ENCODE assay signal across 7 mouse cellular contexts in genomic region chr3:138442612-138443464, GRCm38 (mm10). TPM values are rescaled to one million over a fixed set of nuclear protein-coding genes. Genes with fewer than 3 reads are reported as not detected.
DNase-seq lines count a peak whose midpoint lies in the region; ATAC-seq lines count a peak whose summit lies in the region.

Adh5 (plus strand) TSS chr3:138443093.

- peak; percentile 97 for DNase-seq in adrenal gland, postnatal 14 days
- peak; percentile 94 for DNase-seq in embryonic facial prominence, embryonic 11.5 days (ENCODE audit: low spot score)
- peak; percentile 99 for DNase-seq in heart, adult 11 months
- peak; percentile 93 for DNase-seq in kidney, adult 18-20 months
- DNase-seq in limb, embryonic 11.5 days (ENCODE audit: low spot score), result peak; percentile 97
- DNase-seq in midbrain, embryonic 14.5 days, result peak; percentile 96
- peak; percentile 88 to 92 for DNase-seq in spleen, adult 18-20 months

- peak within 1 kb of the TSS; percentile 83 for H3K4me3 ChIP-seq in embryonic facial prominence, embryonic 11.5 days (ENCODE audit: low read depth, low read length)
- H3K4me3 ChIP-seq in limb, embryonic 11.5 days (ENCODE audit: low read depth, low read length), result peak within 1 kb of the TSS; percentile 55
- peak within 1 kb of the TSS; percentile 77 for H3K4me3 ChIP-seq in midbrain, embryonic 14.5 days (replicated peaks; ENCODE audit: low read depth, low read length)

- peak within 1 kb of the TSS; percentile 70 for H3K27ac ChIP-seq in embryonic facial prominence, embryonic 11.5 days (replicated peaks; ENCODE audit: low read depth, low read length)
- peak within 1 kb of the TSS; percentile 38 for H3K27ac ChIP-seq in limb, embryonic 11.5 days (replicated peaks; ENCODE audit: low read depth, low read length)
- H3K27ac ChIP-seq in midbrain, embryonic 14.5 days (replicated peaks; ENCODE audit: low read depth, low read length), result peak within 1 kb of the TSS; percentile 87

- H3K9ac ChIP-seq in embryonic facial prominence, embryonic 11.5 days (replicated peaks; ENCODE audit: low read length), result peak within 1 kb of the TSS; percentile 93
- peak within 1 kb of the TSS; percentile 76 for H3K9ac ChIP-seq in limb, embryonic 11.5 days (ENCODE audit: low read length)
- peak within 1 kb of the TSS; percentile 85 for H3K9ac ChIP-seq in midbrain, embryonic 14.5 days (replicated peaks; ENCODE audit: low read length)

- no peaks in the 10 kb centered on the region for H3K9me3 ChIP-seq in embryonic facial prominence, embryonic 11.5 days (replicated peaks; ENCODE audit: control insufficient read depth, low read length)
- H3K9me3 ChIP-seq in limb, embryonic 11.5 days (ENCODE audit: control insufficient read depth, low read length), result no peaks in the 10 kb centered on the region
- no peaks in the 10 kb centered on the region for H3K9me3 ChIP-seq in midbrain, embryonic 14.5 days (ENCODE audit: control insufficient read depth, low read length)

- peak within 1 kb of the TSS; percentile 78 for H3K4me2 ChIP-seq in embryonic facial prominence, embryonic 11.5 days (ENCODE audit: low read depth, low read length)
- peak within 1 kb of the TSS; percentile 62 for H3K4me2 ChIP-seq in limb, embryonic 11.5 days (ENCODE audit: low read depth, severe bottlenecking)
- peak within 1 kb of the TSS; percentile 86 for H3K4me2 ChIP-seq in midbrain, embryonic 14.5 days (ENCODE audit: low read length)

- WGBS in embryonic facial prominence, embryonic 11.5 days, result under 1% methylated on average over 85 of the region's 86 CpGs
- under 1% methylated on average over 84 of the region's 86 CpGs for WGBS in limb, embryonic 11.5 days
- under 1% methylated on average over 86 of the region's 86 CpGs for WGBS in midbrain, embryonic 14.5 days

- ATAC-seq in embryonic facial prominence, embryonic 11.5 days (replicated peaks; ENCODE audit: insufficient number of reproducible peaks, low FRiP score, low TSS enrichment, low read depth), result peak; percentile 95
- peak; percentile 100 for ATAC-seq in limb, embryonic 11.5 days (ENCODE audit: insufficient number of reproducible peaks, low FRiP score, low TSS enrichment, low read depth)
- peak; percentile 99 for ATAC-seq in midbrain, embryonic 14.5 days (ENCODE audit: low FRiP score, low TSS enrichment)

- H3K36me3 ChIP-seq in embryonic facial prominence, embryonic 11.5 days (replicated peaks; ENCODE audit: control insufficient read depth, insufficient read depth, low read depth, low read length), result no peaks in the 10 kb centered on the region; the same call in 1 of the 2 replicates
- H3K36me3 ChIP-seq in limb, embryonic 11.5 days (ENCODE audit: control insufficient read depth, insufficient read depth, low read length), result no peaks in the 10 kb centered on the region; the same call in 1 of the 2 replicates
- peaks cover 21% of the 10 kb centered on the region for H3K36me3 ChIP-seq in midbrain, embryonic 14.5 days (ENCODE audit: control insufficient read depth, insufficient read depth, low read length)

- H3K4me1 ChIP-seq in embryonic facial prominence, embryonic 11.5 days (ENCODE audit: control insufficient read depth, insufficient read depth, low read length), result no peaks in the 10 kb centered on the region
- H3K4me1 ChIP-seq in limb, embryonic 11.5 days (ENCODE audit: control insufficient read depth, insufficient read depth, low read length), result no peaks in the 10 kb centered on the region
- H3K4me1 ChIP-seq in midbrain, embryonic 14.5 days (ENCODE audit: control insufficient read depth, insufficient read depth, low read length), result peaks cover 10% of the 10 kb centered on the region

- no peaks in the 10 kb centered on the region for H3K27me3 ChIP-seq in embryonic facial prominence, embryonic 11.5 days (ENCODE audit: control insufficient read depth, insufficient read depth, low read length)
- H3K27me3 ChIP-seq in limb, embryonic 11.5 days (ENCODE audit: control insufficient read depth, insufficient read depth, low read length), result no peaks in the 10 kb centered on the region
- no peaks in the 10 kb centered on the region for H3K27me3 ChIP-seq in midbrain, embryonic 14.5 days (ENCODE audit: control insufficient read depth, insufficient read depth, low read length)

RNA-seq across cellular contexts. Expression of gene Adh5, which starts in this region (rescaled TPM):
- 180 and 201 TPM in 2 replicates for total RNA-seq in adrenal gland, postnatal 14 days (2021)
- polyA plus RNA-seq in embryonic facial prominence, embryonic 11.5 days (2014; fragmentation: Nextera tagmentation; extraction: Ambion mirVana), result 285 and 303 TPM in 2 replicates
- 243 and 245 TPM in 2 replicates for polyA plus RNA-seq in limb, embryonic 11.5 days (2014; fragmentation: Nextera tagmentation; extraction: Ambion mirVana)
- 220 and 238 TPM in 2 replicates for polyA plus RNA-seq in midbrain, embryonic 14.5 days (2014; fragmentation: Nextera tagmentation; extraction: Ambion mirVana)

Comparison
In these comparisons a context has a peak if more than half of its experiments do, and no peak if none do; other contexts are left out.
1. Peak in every context shown above with its lines: DNase-seq, ATAC-seq, H3K4me3 ChIP-seq and H3K27ac ChIP-seq.